Mouse (Mus musculus): Measurements from ENCODE around the gene Cnep1r1. TPM values are rescaled to one million over a fixed set of nuclear protein-coding genes. Genes with fewer than 3 reads are reported as not detected.

Cnep1r1 gene
- total RNA-seq, 2 experiments from 2014 or later: 37.3 to 38.9 TPM

DNA sequence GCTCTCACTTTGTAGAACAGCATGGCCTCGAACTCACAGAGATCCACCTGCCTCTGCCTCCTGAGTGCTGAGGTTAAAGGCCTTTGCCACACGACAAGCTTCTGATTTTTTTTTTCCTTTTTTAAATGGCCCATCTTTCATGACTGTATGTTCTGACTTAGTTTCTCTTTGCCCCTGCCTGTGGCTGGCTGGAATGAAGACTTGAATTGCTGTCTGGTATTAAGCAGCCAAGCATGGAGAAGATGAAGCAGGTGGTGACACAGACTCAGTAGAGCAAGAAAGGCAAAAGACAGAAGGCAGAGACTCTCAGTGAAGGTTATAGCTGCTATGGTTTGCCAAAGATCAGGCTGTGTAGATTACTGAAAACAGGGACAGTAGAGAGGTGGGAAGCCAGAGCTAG, 64.6 kb downstream of the Cnep1r1 start:
- no peak for DNase-seq (ENCODE audit: low spot score in 2 of 2)

Small RNA genes within 50 kb of the gene (microRNA-seq; reads per million reads assigned to microRNA genes)
- 3.5 to 7.6 reads per million in 2 experiments for gene Mir7071

Other genes starting within 250 kb of the Cnep1r1 start
- gene Zfp423, start 159.2 kb upstream of the Cnep1r1 start, total RNA-seq (2021): 10 to 100 TPM; 22.2 to 28.8 TPM
- gene Heatr3, start 19.1 kb downstream of the Cnep1r1 start, total RNA-seq (2021): 10 to 100 TPM; 26.5 to 27.1 TPM
- 10 to 100 TPM; 36.8 to 44.7 TPM for gene Tent4b, start 80.4 kb downstream of the Cnep1r1 start, total RNA-seq (2021)
- gene Adcy7, start 153.6 kb downstream of the Cnep1r1 start, total RNA-seq (2021): 1 to 10 TPM; 3.8 to 4.8 TPM
- 10 to 100 TPM; 51.1 to 53.5 TPM for gene Brd7, start 243.4 kb downstream of the Cnep1r1 start, total RNA-seq (2021)